Mouse (Mus musculus) midbrain, postnatal 0 days (tissue): ENCODE measurements around the gene Cpe. TPM values are rescaled to one million over a fixed set of nuclear protein-coding genes. Genes with fewer than 3 reads are reported as not detected.

Source experiments
- ATAC-seq: fragments of 200-750 bp; cut with Nextera tagmentation; 2 replicates; pipeline ENCODE4 v1.8.0; 2017; ENCODE audit warnings: moderate number of reproducible peaks, mild to moderate bottlenecking, moderate TSS enrichment, moderate library complexity; ENCODE audit not compliant: low FRiP score
- DNase-seq: peaks from one replicate; pipeline ENCODE4 v3.0.0-alpha.2; 2015; ENCODE audit warnings: low spot score
- H3K27ac ChIP-seq: fragments of 300-500 bp; sonication (generic); 2 replicates; pipeline ENCODE4 v1.5.1; 2014; ENCODE audit warnings: low read depth, mild to moderate bottlenecking, low read length, mixed read lengths
- H3K27me3 ChIP-seq: fragments of 300-500 bp; sonication (generic); 2 replicates; pipeline ENCODE4 v1.6.1; 2014; ENCODE audit warnings: low read length, control low read depth, mixed read lengths; ENCODE audit not compliant: insufficient read depth
- H3K36me3 ChIP-seq: fragments of 300-500 bp; sonication (generic); 2 replicates; pipeline ENCODE4 v1.6.1; 2014; ENCODE audit warnings: low read length, control low read depth, mixed read lengths; ENCODE audit not compliant: insufficient read depth
- H3K4me1 ChIP-seq: fragments of 300-500 bp; sonication (generic); 2 replicates; pipeline ENCODE4 v1.6.1; 2014; ENCODE audit warnings: mild to moderate bottlenecking, control low read depth, antibody characterized with exemption, low read length, mixed read lengths; ENCODE audit not compliant: insufficient read depth
- H3K4me2 ChIP-seq: fragments of 300-500 bp; sonication (generic); 2 replicates; pipeline ENCODE4 v1.6.1; 2014; ENCODE audit warnings: low read depth, mild to moderate bottlenecking, low read length, mixed read lengths; ENCODE audit not compliant: poor library complexity, severe bottlenecking
- H3K4me3 ChIP-seq: fragments of 300-500 bp; sonication (generic); 2 replicates; pipeline ENCODE4 v1.5.1; 2014; ENCODE audit warnings: low read depth, mild to moderate bottlenecking, low read length, moderate library complexity
- H3K9ac ChIP-seq: fragments of 300-500 bp; sonication (generic); replicated peaks from 2 replicates; pipeline ENCODE4 v1.6.1; 2014; ENCODE audit warnings: mild to moderate bottlenecking, low read length, moderate library complexity, mixed read lengths; ENCODE audit not compliant: poor library complexity, severe bottlenecking
- H3K9me3 ChIP-seq: fragments of 300-500 bp; sonication (generic); 2 replicates; pipeline ENCODE4 v1.6.1; 2016; ENCODE audit warnings: low read length, control low read depth
- CTCF ChIP-seq: IDR thresholded peaks from 2 replicates; pipeline ENCODE4 v1.5.1; 2016; ENCODE audit warnings: antibody characterized with exemption, mild to moderate bottlenecking
- WGBS: fragments of 180-500 bp; shearing (Covaris S2); extraction: QIAGEN DNeasy Blood & Tissue Kit; methylation state at CpG from one replicate; pipeline ENCODE4 v1.1.7; 2014; 5-methylcytosine and 5-hydroxymethylcytosine counted together
- polyA plus RNA-seq: library from polyadenylated mRNA; unstranded; fragments of >200 nt; fragmentation: Nextera tagmentation; extraction: Ambion mirVana; gene quantifications from 2 replicates; pipeline ENCODE4 v1.2.1, GENCODE M21; 2015
- total RNA-seq: library from RNA; depleted of rRNA; stranded (reverse); fragments of >200 nt; gene quantifications from 2 replicates; pipeline ENCODE4 v1.2.3, GENCODE M21; 2014

The Cpe gene
- total and polyA plus RNA-seq, 2 experiments from 2014 or later, result 974 to 1,519 TPM

GRCm38 (mm10) chr8:64733271-64733943 lies 40.6 kb upstream of the Cpe start, which contains the start of gene Msmo1:
Msmo1 (minus strand) TSS chr8:64733792.
- H3K9me3 ChIP-seq, result no peaks in the 10 kb centered on the region
- H3K9ac ChIP-seq, result peak within 1 kb of the TSS; percentile 66
- H3K27ac ChIP-seq, result peak within 1 kb of the TSS; percentile 74
- WGBS, result under 1% methylated on average over 57 of the region's 60 CpGs
- peak within 1 kb of the TSS; percentile 81 for H3K4me3 ChIP-seq
- TF ChIP-seq CTCF, result peak; percentile 21; the same call in 1 of the 2 replicates
- peak; percentile 100 for DNase-seq
- peak; percentile 100 for ATAC-seq
- no peaks in the 10 kb centered on the region for H3K27me3 ChIP-seq
- H3K4me1 ChIP-seq, result no peaks in the 10 kb centered on the region; the same call in 1 of the 2 replicates
- H3K4me2 ChIP-seq, result peak within 1 kb of the TSS; percentile 71
- peaks cover 7% of the 10 kb centered on the region; the same call in 1 of the 2 replicates for H3K36me3 ChIP-seq

- Histone ChIP-seq H3K9ac (peak overlapping the region; percentile 66; the same call in 1 of the 2 replicates), H3K4me1 (no peaks in the 10 kb centered on the region; the same call in 1 of the 2 replicates), H3K4me3 (peak overlapping the region; percentile 81), H3K4me2 (peak overlapping the region; percentile 71), H3K9me3 (no peaks in the 10 kb centered on the region), H3K27me3 (no peaks in the 10 kb centered on the region), H3K27ac (no peak overlapping the region), H3K36me3 (peaks cover 8% of the 10 kb centered on the region; the same call in 1 of the 2 replicates)
- ATAC-seq (no peak), DNase-seq (no peak)
- TF ChIP-seq CTCF, result no peak
- 5% methylated on average over 9 of the region's 9 CpGs for WGBS
Measured at GRCm38 (mm10) chr8:64732596-64732995, 39.7 kb upstream of the Cpe start.

- no peak overlapping the region for H3K4me2 ChIP-seq
- H3K27me3 ChIP-seq, result no peaks in the 10 kb centered on the region
- H3K9me3 ChIP-seq, result no peaks in the 10 kb centered on the region
- WGBS, result 90% methylated on average over 7 of the region's 7 CpGs
- peaks cover 34% of the 10 kb centered on the region for H3K36me3 ChIP-seq
- H3K27ac ChIP-seq, result no peak overlapping the region
- no peaks in the 10 kb centered on the region; the same call in 1 of the 2 replicates for H3K4me1 ChIP-seq
- H3K4me3 ChIP-seq, result no peak overlapping the region
- TF ChIP-seq CTCF, result no peak
- DNase-seq (no peak), ATAC-seq (no peak)
- H3K9ac ChIP-seq, result no peak overlapping the region
Measured at GRCm38 (mm10) chr8:64728156-64728555, 35.3 kb upstream of the Cpe start.

- Histone ChIP-seq H3K27ac (no peak overlapping the region), H3K36me3 (peaks cover 42% of the 10 kb centered on the region), H3K4me1 (no peaks in the 10 kb centered on the region; the same call in 1 of the 2 replicates), H3K27me3 (no peaks in the 10 kb centered on the region), H3K4me3 (no peak overlapping the region), H3K9ac (no peak overlapping the region), H3K4me2 (no peak overlapping the region), H3K9me3 (no peaks in the 10 kb centered on the region)
- WGBS, result 86% methylated on average over 4 of the region's 4 CpGs
- TF ChIP-seq CTCF, result no peak
- ATAC-seq (no peak), DNase-seq (no peak)
Measured at GRCm38 (mm10) chr8:64726190-64726695, 33.4 kb upstream of the Cpe start.

GRCm38 (mm10) chr8:64723206-64723605 lies 30.4 kb upstream of the Cpe start:
- Histone ChIP-seq H3K9ac (no peak overlapping the region), H3K4me3 (no peak overlapping the region), H3K27me3 (no peaks in the 10 kb centered on the region), H3K4me2 (no peak overlapping the region), H3K36me3 (peaks cover 56% of the 10 kb centered on the region), H3K9me3 (no peaks in the 10 kb centered on the region), H3K4me1 (no peaks in the 10 kb centered on the region), H3K27ac (no peak overlapping the region)
- ATAC-seq, result no peak
- no peak for DNase-seq
- WGBS, result 96% methylated on average over 2 of the region's 2 CpGs
- no peak for TF ChIP-seq CTCF

- no peak for DNase-seq
- no peaks in the 10 kb centered on the region for H3K4me1 ChIP-seq
- no peaks in the 10 kb centered on the region for H3K27me3 ChIP-seq
- H3K4me3 ChIP-seq, result no peak overlapping the region
- no peak overlapping the region for H3K27ac ChIP-seq
- TF ChIP-seq CTCF, result peak; percentile 21
- 87% methylated on average over 7 of the region's 7 CpGs for WGBS
- H3K9me3 ChIP-seq, result no peaks in the 10 kb centered on the region
- H3K9ac ChIP-seq, result no peak overlapping the region
- H3K4me2 ChIP-seq, result no peak overlapping the region
- no peak for ATAC-seq
- peaks cover 47% of the 10 kb centered on the region for H3K36me3 ChIP-seq
Measured at GRCm38 (mm10) chr8:64717868-64718267, 25.0 kb upstream of the Cpe start.
